Mouse (Mus musculus): ENCODE measurements around the gene Gtf2h4.

Gene Gtf2h4

GRCm38 (mm10) chr17:35673416-35674035 is at the start of gene Gtf2h4:
Gene Gtf2h4, minus strand, starts transcription at chr17:35673739.
- peak; percentile 55 to 80 for DNase-seq (ENCODE audit: low spot score in 2 of 2)

- no peak for DNase-seq (ENCODE audit: low spot score in 2 of 2)
Observed at GRCm38 (mm10) chr17:35721676-35722075, 48.1 kb upstream of the Gtf2h4 start.

GRCm38 (mm10) chr17:35720340-35720727 is 46.8 kb upstream of the Gtf2h4 start:
- DNase-seq (ENCODE audit: low spot score in 2 of 2): no peak

GRCm38 (mm10) chr17:35719616-35720339 is 46.2 kb upstream of the Gtf2h4 start:
- no peak for DNase-seq (ENCODE audit: low spot score in 2 of 2)

- no peak for DNase-seq (ENCODE audit: low spot score in 2 of 2)
Observed at GRCm38 (mm10) chr17:35717080-35717479, 43.5 kb upstream of the Gtf2h4 start.

GRCm38 (mm10) chr17:35716114-35716513 is 42.6 kb upstream of the Gtf2h4 start:
- DNase-seq (ENCODE audit: low spot score in 2 of 2): no peak

- DNase-seq (ENCODE audit: low spot score in 2 of 2): no peak
Observed at GRCm38 (mm10) chr17:35710705-35711347, 37.3 kb upstream of the Gtf2h4 start.

- DNase-seq (ENCODE audit: low spot score in 2 of 2): no peak
Observed at GRCm38 (mm10) chr17:35708611-35709010, 35.1 kb upstream of the Gtf2h4 start.

GRCm38 (mm10) chr17:35707929-35708328 is 34.4 kb upstream of the Gtf2h4 start:
- DNase-seq (ENCODE audit: low spot score in 2 of 2): no peak

- no peak for DNase-seq (ENCODE audit: low spot score in 2 of 2)
Observed at GRCm38 (mm10) chr17:35705836-35706235, 32.3 kb upstream of the Gtf2h4 start.

GRCm38 (mm10) chr17:35704621-35705464 is 31.3 kb upstream of the Gtf2h4 start, which contains the start of gene Ddr1:
Gene Ddr1, minus strand, starts transcription at chr17:35704621.
- no peak for DNase-seq (ENCODE audit: low spot score in 2 of 2)

GRCm38 (mm10) chr17:35703751-35704271 is 30.3 kb upstream of the Gtf2h4 start:
- no peak for DNase-seq (ENCODE audit: low spot score in 2 of 2)

- DNase-seq (ENCODE audit: low spot score in 2 of 2): no peak
Observed at GRCm38 (mm10) chr17:35703065-35703464, 29.5 kb upstream of the Gtf2h4 start.

- no peak for DNase-seq (ENCODE audit: low spot score in 2 of 2)
Observed at GRCm38 (mm10) chr17:35702605-35703004, 29.1 kb upstream of the Gtf2h4 start.

GRCm38 (mm10) chr17:35701978-35702461 is 28.5 kb upstream of the Gtf2h4 start:
- no peak for DNase-seq (ENCODE audit: low spot score in 2 of 2)

- DNase-seq (ENCODE audit: low spot score in 2 of 2): no peak
Observed at GRCm38 (mm10) chr17:35701203-35701977, 27.9 kb upstream of the Gtf2h4 start.

- peak in 1 of 2 experiments; percentile 11 for DNase-seq (ENCODE audit: low spot score in 2 of 2)
Observed at GRCm38 (mm10) chr17:35700371-35700961, 26.9 kb upstream of the Gtf2h4 start.

GRCm38 (mm10) chr17:35699919-35700318 is 26.4 kb upstream of the Gtf2h4 start:
- DNase-seq (ENCODE audit: low spot score in 2 of 2): no peak

GRCm38 (mm10) chr17:35698501-35698883 is 25.0 kb upstream of the Gtf2h4 start:
- no peak for DNase-seq (ENCODE audit: low spot score in 2 of 2)

GRCm38 (mm10) chr17:35697759-35698500 is 24.4 kb upstream of the Gtf2h4 start:
- no peak for DNase-seq (ENCODE audit: low spot score in 2 of 2)
